Mouse (Mus musculus): Measurements from ENCODE around the gene Srcin1. TPM values are rescaled to one million over a fixed set of nuclear protein-coding genes. Genes with fewer than 3 reads are reported as not detected.
A peak's percentile ranks its signal among the peaks of the same experiment; 100 is the strongest.

Gene Srcin1
- total RNA-seq, 4 experiments from 2014 or later = 1.1 to 2.5 (median 1.6) TPM

DNA sequence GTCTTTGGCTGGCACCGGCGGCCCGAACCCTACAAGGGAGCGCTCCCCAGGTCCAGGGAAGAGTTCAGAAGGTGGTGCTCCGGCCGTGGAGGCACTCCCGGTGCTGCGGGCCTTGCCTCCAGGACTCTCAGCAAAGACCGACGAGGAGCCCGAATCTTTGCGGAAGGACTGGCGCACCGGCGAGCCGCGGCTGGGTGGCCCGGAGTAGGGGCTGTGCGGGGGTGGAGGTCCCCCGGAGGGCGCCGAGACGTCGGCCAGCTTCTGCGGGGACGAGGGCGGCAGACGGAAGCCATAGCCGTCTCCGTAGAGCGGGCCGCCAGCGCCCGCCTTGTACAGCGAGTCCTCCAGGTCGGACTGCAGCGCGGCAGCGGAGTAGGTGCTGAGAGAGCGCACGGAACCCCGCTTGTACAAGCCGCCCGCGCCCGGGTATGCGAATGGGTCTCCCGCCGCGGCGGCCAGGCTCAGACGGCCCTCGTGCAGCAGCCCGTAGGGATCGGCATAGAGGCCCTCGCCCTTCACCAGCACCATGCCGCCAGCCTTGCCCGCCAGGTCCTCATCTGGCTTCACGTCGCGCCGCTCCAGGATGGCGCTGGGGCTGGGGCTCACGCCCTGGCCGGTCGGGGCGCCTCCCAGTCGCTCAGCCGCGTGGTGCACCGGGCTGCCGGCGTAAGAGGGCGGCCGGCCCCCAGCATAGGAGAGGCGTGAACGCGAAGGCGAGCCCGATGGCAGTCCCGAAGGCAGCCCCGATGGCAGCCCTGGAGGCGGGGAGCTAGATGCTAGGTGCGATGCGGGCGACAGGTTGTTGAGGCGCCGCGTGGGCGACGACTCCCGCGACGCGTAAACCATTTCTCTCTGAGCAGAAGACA is 41.3 kb downstream of the Srcin1 start:
- DNase-seq (ENCODE audit: low spot score in 2 of 2) = no peak

GRCm38 (mm10) chr11:97533653-97534052 is 42.3 kb downstream of the Srcin1 start:
- no peak for DNase-seq (ENCODE audit: low spot score in 2 of 2)

- DNase-seq (ENCODE audit: low spot score in 2 of 2) = no peak
These were observed 42.9 kb downstream of the Srcin1 start for GRCm38 (mm10) chr11:97532950-97533582.

- DNase-seq (ENCODE audit: low spot score in 2 of 2) = no peak
These were observed 43.6 kb downstream of the Srcin1 start for GRCm38 (mm10) chr11:97532354-97532753.

DNA sequence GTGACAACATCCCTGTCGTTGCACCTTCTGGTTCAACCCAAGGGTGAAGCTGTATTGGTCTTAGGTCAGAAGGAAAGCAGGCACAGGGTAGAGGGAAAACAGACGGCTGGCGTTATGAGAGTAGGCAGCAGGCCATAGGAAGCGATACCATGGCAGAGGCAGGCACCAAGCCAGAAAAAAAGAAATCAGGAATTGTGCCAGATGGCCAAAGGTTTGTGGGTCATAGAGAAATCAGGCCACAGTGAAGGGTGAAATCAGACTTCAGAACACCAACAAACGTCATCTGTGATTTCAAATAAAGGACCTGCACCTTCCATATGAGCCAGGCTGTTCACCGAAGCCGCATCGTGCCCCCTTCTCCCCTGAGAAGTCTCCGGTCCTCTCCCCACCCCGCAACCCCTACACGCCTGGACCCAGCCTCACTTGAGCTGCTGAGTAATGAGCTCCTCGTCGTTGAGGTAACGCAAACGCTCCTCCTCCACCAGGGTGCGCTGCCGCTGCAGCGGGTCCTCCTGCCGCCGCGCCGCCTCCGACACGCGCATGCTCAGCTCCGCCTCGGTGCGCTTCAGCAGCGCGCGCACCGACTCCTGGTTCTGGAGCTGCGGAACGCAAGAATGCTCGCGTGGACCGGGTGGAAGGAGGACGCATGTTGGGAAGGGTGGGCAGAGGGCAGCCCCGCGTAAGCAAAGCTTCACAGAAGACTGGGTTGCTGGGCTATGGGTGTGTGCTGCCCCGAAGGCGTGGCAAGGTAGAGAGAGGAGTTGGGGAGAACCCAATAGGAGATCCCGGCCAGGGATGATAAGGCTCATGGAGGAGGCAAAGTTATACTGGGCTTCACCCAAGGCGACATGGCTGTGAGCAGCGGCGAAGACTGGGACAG is 44.4 kb downstream of the Srcin1 start:
- DNase-seq (ENCODE audit: low spot score in 2 of 2) = peak; percentile 67 to 76

DNA sequence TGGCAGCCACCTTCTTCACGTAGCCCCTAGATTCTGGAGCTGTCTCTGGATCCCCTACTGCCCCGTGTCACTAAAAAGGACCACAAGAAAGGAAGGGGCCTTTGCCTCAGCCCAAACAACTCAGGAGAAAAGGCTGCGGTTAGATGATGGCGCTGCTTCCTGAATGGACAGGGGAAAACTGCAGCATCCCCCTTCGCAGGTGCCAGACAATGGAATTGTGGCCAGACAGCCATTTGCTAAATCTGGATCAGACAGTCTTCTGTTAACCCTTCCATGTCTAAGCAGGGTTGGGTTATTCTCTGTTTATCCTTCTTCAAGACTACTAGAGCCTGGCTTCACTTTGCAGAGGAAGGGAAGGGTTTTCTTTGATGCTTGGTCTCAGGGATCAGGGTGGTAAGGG is 45.0 kb downstream of the Srcin1 start:
- no peak for DNase-seq (ENCODE audit: low spot score in 2 of 2)

GRCm38 (mm10) chr11:97530069-97530468 is 45.9 kb downstream of the Srcin1 start:
- DNase-seq (ENCODE audit: low spot score in 2 of 2) = no peak

GRCm38 (mm10) chr11:97528282-97528808 is 47.6 kb downstream of the Srcin1 start:
- no peak for DNase-seq (ENCODE audit: low spot score in 2 of 2)

DNA sequence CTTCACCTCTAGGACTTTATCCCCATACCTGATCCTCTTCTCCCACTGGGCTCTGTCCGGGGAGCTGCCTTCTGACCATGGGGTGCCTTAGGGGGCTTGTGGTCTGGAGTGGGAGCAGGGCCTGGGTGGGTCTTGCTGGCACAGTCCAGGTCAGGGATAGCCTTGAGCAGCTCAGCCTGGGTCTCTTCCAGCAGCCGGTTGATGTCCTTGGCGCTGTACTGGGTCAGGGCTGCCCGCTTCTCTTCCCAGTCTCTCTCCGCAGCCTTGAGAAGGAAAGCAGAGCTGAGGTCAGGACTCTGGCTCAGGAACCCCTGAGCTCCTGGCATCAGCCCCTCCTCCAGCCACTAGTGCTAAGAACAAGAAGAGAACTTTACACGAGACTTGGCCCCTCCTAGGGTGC is 50.7 kb downstream of the Srcin1 start:
- no peak for DNase-seq (ENCODE audit: low spot score in 2 of 2)

- no peak for DNase-seq (ENCODE audit: low spot score in 2 of 2)
These were observed 51.7 kb downstream of the Srcin1 start for GRCm38 (mm10) chr11:97524306-97524705.

DNA sequence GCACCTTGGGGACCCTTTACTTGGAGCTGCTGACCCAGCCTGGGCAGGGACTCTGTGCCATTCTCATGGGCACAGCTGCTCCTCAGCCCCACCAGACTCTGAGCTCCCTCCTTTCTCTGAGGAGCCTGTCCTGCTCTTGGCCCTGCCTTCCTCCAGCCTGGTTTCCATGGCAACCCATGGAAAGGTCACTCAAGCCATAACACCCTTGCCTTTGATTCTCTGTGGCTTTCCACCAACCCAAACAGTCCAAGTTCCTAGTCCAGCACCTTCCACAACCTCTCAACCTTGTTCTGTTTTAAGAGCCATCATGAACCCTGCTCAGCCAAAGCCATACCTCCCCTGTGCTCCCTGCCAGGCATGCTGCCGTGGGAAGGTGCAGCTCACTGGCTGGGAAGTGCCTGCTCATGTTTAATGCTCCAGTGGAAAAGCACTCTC is 52.1 kb downstream of the Srcin1 start:
- DNase-seq (ENCODE audit: low spot score in 2 of 2) = no peak

DNA sequence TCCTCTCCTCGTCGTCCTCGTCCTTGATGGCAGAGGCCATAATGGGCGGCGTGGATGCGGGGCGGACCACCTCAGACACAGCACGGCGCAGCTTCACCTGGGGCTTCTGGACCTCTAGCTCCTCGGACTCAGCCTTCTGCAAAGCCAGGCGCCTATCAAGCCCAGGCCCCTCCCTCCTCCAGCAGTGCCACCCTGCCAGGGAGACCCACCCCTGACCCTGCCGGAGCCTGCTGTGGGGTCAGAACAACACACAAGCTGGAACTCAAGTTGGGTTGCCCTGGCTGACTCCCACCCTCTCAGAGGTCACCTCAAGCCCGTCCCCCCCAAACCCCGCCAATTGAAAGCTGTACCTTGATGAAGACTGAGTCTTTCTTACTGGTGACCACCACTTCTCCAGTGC is 52.9 kb downstream of the Srcin1 start:
- DNase-seq (ENCODE audit: low spot score in 2 of 2) = no peak

GRCm38 (mm10) chr11:97521741-97522474 is 54.1 kb downstream of the Srcin1 start:
- no peak for DNase-seq (ENCODE audit: low spot score in 2 of 2)

GRCm38 (mm10) chr11:97520541-97520940 is 55.4 kb downstream of the Srcin1 start:
- no peak for DNase-seq (ENCODE audit: low spot score in 2 of 2)

DNA sequence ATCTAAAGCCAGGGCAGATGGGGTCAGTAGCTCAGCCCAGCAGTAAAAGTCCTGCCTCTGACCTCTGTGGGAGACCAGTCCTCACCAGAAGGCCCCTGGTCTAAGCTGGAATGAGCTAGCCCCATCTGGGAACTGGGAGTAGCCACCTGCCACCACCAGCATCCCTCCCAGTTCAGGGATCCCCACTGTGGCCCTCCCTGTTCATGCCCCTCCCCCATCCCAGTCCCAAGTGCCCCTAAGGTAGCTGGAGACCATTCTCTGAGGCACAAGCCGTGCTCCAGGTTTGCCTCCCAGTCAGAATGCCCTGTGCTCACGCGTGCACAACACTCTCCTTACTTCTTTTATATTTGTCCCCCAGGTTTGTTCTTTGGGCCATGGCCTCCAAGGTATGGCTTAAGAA is 62.9 kb downstream of the Srcin1 start:
- no peak for DNase-seq (ENCODE audit: low spot score in 2 of 2)

DNA sequence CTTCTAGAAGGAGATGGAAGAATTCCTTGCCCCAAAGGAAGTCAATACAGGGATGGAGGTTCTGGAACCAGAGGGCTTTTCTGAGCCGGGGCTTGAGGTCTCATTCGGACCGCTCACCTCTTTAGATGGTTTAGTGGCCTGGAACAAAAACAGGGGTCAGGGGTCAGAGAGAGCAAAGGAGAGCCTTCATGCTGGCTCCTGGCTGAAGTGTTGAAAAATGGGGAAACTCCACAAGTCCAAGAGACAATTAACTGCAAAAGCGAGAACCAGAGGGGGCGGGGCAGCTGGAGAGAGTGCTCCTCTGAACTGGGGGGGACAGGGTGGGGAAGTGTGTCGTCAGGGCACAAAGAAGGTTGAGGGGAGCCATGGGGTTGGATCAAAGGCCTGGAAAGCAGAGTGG is 63.5 kb downstream of the Srcin1 start:
- no peak for DNase-seq (ENCODE audit: low spot score in 2 of 2)

- DNase-seq (ENCODE audit: low spot score in 2 of 2) = peak in 1 of 2 experiments; percentile 15
These were observed 64.2 kb downstream of the Srcin1 start for GRCm38 (mm10) chr11:97511661-97512369.

- peak; percentile 29 to 60 for DNase-seq (ENCODE audit: low spot score in 2 of 2)
These were observed 64.9 kb downstream of the Srcin1 start for GRCm38 (mm10) chr11:97510966-97511660.

GRCm38 (mm10) chr11:97509715-97510485 is 66.1 kb downstream of the Srcin1 start:
- no peak for DNase-seq (ENCODE audit: low spot score in 2 of 2)
